Mouse (Mus musculus) stomach, postnatal 0 days (tissue): ENCODE data around the gene Sipa1l2. TPM values are rescaled to one million over a fixed set of nuclear protein-coding genes. Genes with fewer than 3 reads are reported as not detected.
"Not testable (repeated sequence)": the region's sequence is repeated elsewhere in the genome, so short reads cannot be mapped to it uniquely, and the experiment has no call there.

ENCODE experiments used
- ATAC-seq: fragments of 200-750 bp; cut with Nextera tagmentation; 2 replicates; pipeline ENCODE4 v1.8.0; 2017; ENCODE audit not compliant: low FRiP score, low TSS enrichment
- DNase-seq: peaks from one replicate; pipeline ENCODE4 v3.0.0-alpha.2; 2016; ENCODE audit warnings: low spot score
- H3K27ac ChIP-seq: fragments of 300-500 bp; sonication (generic); replicated peaks from 2 replicates; pipeline ENCODE4 v1.5.1; 2014; ENCODE audit warnings: mild to moderate bottlenecking, control low read depth
- H3K27me3 ChIP-seq: fragments of 300-500 bp; sonication (generic); 2 replicates; pipeline ENCODE4 v1.6.1; 2014; ENCODE audit warnings: low read length; ENCODE audit not compliant: control insufficient read depth, insufficient read depth
- H3K36me3 ChIP-seq: fragments of 300-500 bp; sonication (generic); 2 replicates; pipeline ENCODE4 v1.6.1; 2014; ENCODE audit warnings: low read length, mixed read lengths; ENCODE audit not compliant: control insufficient read depth, insufficient read depth
- H3K4me1 ChIP-seq: fragments of 300-500 bp; sonication (generic); replicated peaks from 2 replicates; pipeline ENCODE4 v1.6.1; 2014; ENCODE audit warnings: antibody characterized with exemption; ENCODE audit not compliant: control insufficient read depth, insufficient read depth
- H3K4me2 ChIP-seq: fragments of 300-500 bp; sonication (generic); replicated peaks from 2 replicates; pipeline ENCODE4 v1.6.1; 2014; ENCODE audit warnings: low read depth, mild to moderate bottlenecking, control low read depth, moderate library complexity
- H3K4me3 ChIP-seq: fragments of 300-500 bp; sonication (generic); 2 replicates; pipeline ENCODE4 v1.5.1; 2014; ENCODE audit warnings: low read depth, low read length, control low read depth
- H3K9ac ChIP-seq: fragments of 300-500 bp; sonication (generic); 2 replicates; pipeline ENCODE4 v1.6.1; 2014; ENCODE audit warnings: mild to moderate bottlenecking, low read length, control low read depth, mixed read lengths
- H3K9me3 ChIP-seq: fragments of 300-500 bp; sonication (generic); 2 replicates; pipeline ENCODE4 v1.6.1; 2016; ENCODE audit warnings: low read length; ENCODE audit not compliant: control insufficient read depth
- CTCF ChIP-seq: IDR thresholded peaks from 2 replicates; pipeline ENCODE4 v1.5.1; 2016; ENCODE audit warnings: antibody characterized with exemption, low read depth, mild to moderate bottlenecking, moderate library complexity
- EP300 ChIP-seq: optimal IDR thresholded peaks from 2 replicates; pipeline ENCODE3; 2016; ENCODE audit warnings: antibody characterized with exemption
- WGBS: fragments of 180-500 bp; shearing (Covaris S2); extraction: QIAGEN DNeasy Blood & Tissue Kit; methylation state at CpG from one replicate; pipeline ENCODE4 v1.1.7; 2014; 5-methylcytosine and 5-hydroxymethylcytosine counted together
- polyA plus RNA-seq: library from polyadenylated mRNA; unstranded; fragments of >200 nt; fragmentation: Nextera tagmentation; extraction: Ambion mirVana; gene quantifications from 2 replicates; pipeline ENCODE4 v1.2.1, GENCODE M21; 2015

Sipa1l2 gene
- polyA plus RNA-seq, 1 experiment from 2014 or later = 3.1 TPM

DNA sequence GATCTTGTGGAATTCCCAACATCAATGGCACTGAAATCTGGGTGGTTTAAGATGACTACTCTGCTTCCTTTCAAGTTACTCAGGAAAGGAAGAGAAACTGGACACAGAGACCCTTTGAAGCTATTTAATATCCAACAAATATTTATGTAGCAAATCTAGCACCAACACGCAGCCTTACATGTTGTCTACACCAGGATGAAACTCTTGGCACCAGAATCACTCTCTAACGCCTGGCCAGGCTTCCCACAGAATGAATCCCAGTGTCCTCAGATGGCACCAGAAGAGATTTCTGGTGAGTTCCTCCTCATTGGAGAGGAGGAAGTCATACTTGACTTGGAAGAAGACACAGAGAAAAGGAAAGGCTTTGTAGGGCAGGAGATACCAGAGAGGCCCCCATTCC, 45.1 kb downstream of the Sipa1l2 start:
- Histone ChIP-seq H3K4me2 (no peak overlapping the region), H3K27me3 (no peaks in the 10 kb centered on the region), H3K4me1 (0 out of 2 replicates have a peak, but pooled peaks cover 3% of the 10 kb centered on the region), H3K4me3 (no peak overlapping the region), H3K36me3 (no peaks in the 10 kb centered on the region), H3K27ac (no peak overlapping the region), H3K9me3 (no peaks in the 10 kb centered on the region), H3K9ac (no peak overlapping the region)
- DNase-seq = no peak
- no peak for ATAC-seq
- no peak for TF ChIP-seq CTCF
- TF ChIP-seq EP300 = no peak
- WGBS = 50% methylated on average over 2 of the region's 2 CpGs

DNA sequence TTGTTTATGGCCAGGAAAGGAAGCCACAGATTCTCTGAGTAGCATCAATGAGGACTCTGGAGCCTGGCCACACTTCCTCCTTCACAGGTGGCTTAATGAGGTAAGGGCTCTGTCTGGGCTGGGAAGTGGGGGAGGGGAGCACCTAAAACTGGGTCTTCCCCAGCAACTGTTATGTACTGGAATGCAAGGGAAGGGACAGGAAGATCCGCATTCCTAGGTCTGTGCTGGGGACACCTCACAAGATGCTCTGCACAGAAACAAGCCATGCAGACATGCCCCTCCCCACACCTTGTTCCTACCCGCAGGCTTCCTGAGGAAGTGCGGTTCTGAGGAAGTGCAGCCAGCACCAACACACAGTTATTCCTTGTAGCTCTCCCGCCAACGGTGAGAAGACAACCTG, 46.4 kb downstream of the Sipa1l2 start:
- WGBS = 47% methylated on average over 5 of the region's 5 CpGs
- ATAC-seq (no peak), DNase-seq (no peak)
- H3K4me2 ChIP-seq = no peak overlapping the region
- H3K4me1 ChIP-seq = 0 out of 2 replicates have a peak, but pooled peaks cover 3% of the 10 kb centered on the region
- no peaks in the 10 kb centered on the region for H3K9me3 ChIP-seq
- no peak overlapping the region for H3K9ac ChIP-seq
- H3K4me3 ChIP-seq = no peak overlapping the region
- TF ChIP-seq EP300 = no peak
- no peak for TF ChIP-seq CTCF
- H3K36me3 ChIP-seq = no peaks in the 10 kb centered on the region
- H3K27ac ChIP-seq = no peak overlapping the region
- H3K27me3 ChIP-seq = no peaks in the 10 kb centered on the region

DNA sequence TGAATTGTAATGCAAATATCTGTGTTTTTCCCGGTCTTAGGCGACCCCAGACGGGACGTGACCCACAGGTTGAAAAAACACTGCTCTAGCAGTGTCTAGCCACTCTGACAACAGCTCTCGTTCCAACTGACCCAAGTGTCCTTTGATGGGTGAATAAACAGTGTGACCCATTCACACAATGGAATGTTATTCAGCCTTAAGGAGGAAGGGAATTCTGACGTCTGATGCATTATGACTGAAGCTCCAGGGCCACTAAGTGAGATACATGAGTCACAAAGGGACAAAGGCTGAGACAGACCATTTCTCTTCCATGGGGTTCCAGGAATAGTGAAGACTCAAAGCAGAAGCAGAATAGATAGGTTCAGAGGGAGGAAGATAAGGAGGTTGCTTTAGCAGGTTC, 47.5 kb downstream of the Sipa1l2 start:
- Histone ChIP-seq H3K4me1 (peaks cover 3% of the 10 kb centered on the region; the same call in 1 of the 2 replicates), H3K36me3 (no peaks in the 10 kb centered on the region), H3K4me3 (no peak overlapping the region), H3K27me3 (no peaks in the 10 kb centered on the region), H3K9me3 (no peaks in the 10 kb centered on the region), H3K27ac (no peak overlapping the region), H3K4me2 (no peak overlapping the region), H3K9ac (no peak overlapping the region)
- WGBS = 62% methylated on average over 6 of the region's 6 CpGs
- no peak for ATAC-seq
- TF ChIP-seq CTCF = no peak
- TF ChIP-seq EP300 = no peak
- DNase-seq = no peak

DNA sequence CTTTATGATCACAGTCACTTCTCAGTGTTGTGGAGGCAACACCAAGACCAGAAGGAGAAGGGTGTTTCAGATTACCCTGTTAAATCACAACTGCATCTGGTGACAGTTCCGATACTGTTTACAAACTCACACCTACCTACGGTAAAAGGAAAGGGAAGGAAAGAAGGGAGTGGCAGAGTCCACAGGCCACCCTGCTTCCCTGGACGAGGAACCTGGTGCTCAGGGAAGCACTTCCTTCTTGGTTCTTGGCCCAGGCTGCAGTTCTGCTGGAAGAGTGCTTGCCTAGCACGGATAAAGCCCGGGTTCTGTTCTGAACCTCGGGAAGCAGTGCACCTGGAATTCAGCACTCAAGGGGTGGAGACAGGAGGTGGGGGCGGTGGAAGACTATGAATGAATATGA, 48.5 kb downstream of the Sipa1l2 start:
- H3K27ac ChIP-seq = no peak overlapping the region

DNA sequence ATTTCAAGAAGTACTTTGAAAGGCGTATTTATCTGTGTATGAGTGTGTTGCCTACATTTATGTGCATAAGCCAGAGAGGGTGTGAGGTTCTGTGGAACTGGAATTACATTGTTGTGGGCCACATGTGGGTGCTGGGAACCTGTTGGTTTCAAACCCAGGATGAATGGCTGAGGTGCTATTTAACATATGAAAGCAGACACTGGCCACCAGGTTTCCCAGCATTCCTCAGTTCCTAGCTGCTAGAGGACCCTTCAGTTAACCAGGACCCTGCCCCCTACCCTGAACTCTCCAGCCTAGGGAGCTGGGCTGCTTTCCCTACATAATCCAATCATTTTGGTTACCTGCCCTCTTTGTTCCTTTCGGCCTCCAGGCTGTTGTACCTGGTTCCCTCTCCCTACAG, 49.3 kb downstream of the Sipa1l2 start:
- not testable (repeated sequence) for H3K4me2 ChIP-seq, H3K27me3 ChIP-seq, H3K9ac ChIP-seq, DNase-seq, ATAC-seq, H3K4me3 ChIP-seq, H3K36me3 ChIP-seq, H3K4me1 ChIP-seq, H3K9me3 ChIP-seq, H3K27ac ChIP-seq
- 86% methylated on average over 2 of the region's 2 CpGs for WGBS

More for the DNA sequence above, 48.5 kb downstream of the Sipa1l2 start:
- ATAC-seq (peak; percentile 78), DNase-seq (peak; percentile 41)
- WGBS = 44% methylated on average over 7 of the region's 7 CpGs
- Histone ChIP-seq H3K4me1 (peaks cover 3% of the 10 kb centered on the region; the same call in 1 of the 2 replicates), H3K4me2 (no peak overlapping the region), H3K9ac (no peak overlapping the region), H3K9me3 (no peaks in the 10 kb centered on the region), H3K4me3 (no peak overlapping the region), H3K36me3 (no peaks in the 10 kb centered on the region), H3K27me3 (no peaks in the 10 kb centered on the region)
- TF ChIP-seq CTCF (no peak), EP300 (no peak)

DNA sequence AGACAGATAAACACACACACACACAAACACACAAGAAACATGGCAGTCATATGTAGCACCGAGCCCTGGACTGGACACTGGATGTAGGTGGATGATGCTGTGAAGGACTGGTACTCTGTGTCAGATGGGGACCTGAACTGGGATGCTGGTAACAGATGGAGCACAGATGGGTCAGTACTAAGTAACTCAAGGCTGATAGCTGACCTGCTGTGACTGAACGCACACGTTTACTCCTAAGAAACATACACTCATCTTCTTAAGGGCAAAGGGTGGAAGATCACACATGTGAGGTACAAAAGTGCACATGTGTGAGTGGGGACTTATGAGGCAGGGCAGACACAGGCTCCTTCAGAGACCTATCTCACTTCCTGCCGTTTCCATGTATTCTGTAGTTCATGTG, 50.7 kb downstream of the Sipa1l2 start:
- WGBS = 74% methylated on average over 4 of the region's 4 CpGs
- ATAC-seq = no peak
- no peak overlapping the region for H3K27ac ChIP-seq

More for the DNA sequence above, 50.7 kb downstream of the Sipa1l2 start:
- no peak overlapping the region for H3K4me3 ChIP-seq
- H3K9me3 ChIP-seq = no peaks in the 10 kb centered on the region
- no peaks in the 10 kb centered on the region for H3K27me3 ChIP-seq
- TF ChIP-seq EP300 (no peak), CTCF (no peak)
- no peak for DNase-seq
- no peak overlapping the region for H3K4me2 ChIP-seq
- H3K9ac ChIP-seq = no peak overlapping the region
- peaks cover 3% of the 10 kb centered on the region; the same call in 1 of the 2 replicates for H3K4me1 ChIP-seq
- H3K36me3 ChIP-seq = no peaks in the 10 kb centered on the region
